ENCODE assay signal across 9 mouse cellular contexts in the genomic region with DNA sequence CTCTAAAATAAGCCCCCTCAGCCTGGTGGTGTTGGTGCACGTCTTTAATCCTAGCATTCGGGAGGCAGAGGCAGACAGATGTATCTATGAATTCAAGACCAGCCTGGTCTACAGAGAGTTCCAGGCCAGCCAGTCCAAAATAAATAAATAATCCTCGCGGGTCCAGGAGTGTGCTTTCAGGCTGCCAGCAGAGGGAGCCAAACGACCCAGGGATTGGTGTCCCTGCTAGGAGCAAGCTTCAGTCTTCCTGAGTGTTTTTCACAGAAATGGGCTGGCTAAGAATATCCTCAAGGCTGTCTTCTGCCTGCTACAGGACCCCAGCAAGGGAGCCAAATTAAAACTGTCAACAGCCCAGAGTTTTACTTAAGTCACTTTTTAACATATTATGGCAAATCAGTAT. TPM values are rescaled to one million over a fixed set of nuclear protein-coding genes. Genes with fewer than 3 reads are reported as not detected.
A peak's percentile ranks its signal among the peaks of the same experiment; 100 is the strongest.
DNase-seq lines count a peak whose midpoint lies in the region; ATAC-seq and TF ChIP-seq lines count a peak whose summit lies in the region.
"Had no signal": no experiment of that assay in that cellular context is flagged by ENCODE, and none has a peak within 500 bp of the region (broad histone marks: within the 10 kb centered on the region; RNA-seq: fewer than 3 reads in every experiment).

No protein-coding gene starts in this region.

- H3K27ac ChIP-seq in heart, embryonic 11.5 days (ENCODE audit: low read depth, low read length), result peak overlapping the region; percentile 62; the same call in 1 of the 2 replicates
- no peak overlapping the region for H3K27ac ChIP-seq in kidney, postnatal 0 days
- H3K27ac ChIP-seq: macrophage had no signal

- H3K9me3 ChIP-seq in E14TG2a.4 (ENCODE audit: low read length), result no peaks in the 10 kb centered on the region
- H3K9me3 ChIP-seq in heart, embryonic 11.5 days (replicated peaks; ENCODE audit: control insufficient read depth, low read length), result no peaks in the 10 kb centered on the region
- H3K9me3 ChIP-seq in kidney, postnatal 0 days (replicated peaks; ENCODE audit: low read length), result no peaks in the 10 kb centered on the region

- H3K9ac ChIP-seq in heart, embryonic 11.5 days (ENCODE audit: low read depth, low read length), result 0 out of 2 replicates have a peak overlapping the region, but pooled peaks have one; percentile 28
- H3K9ac ChIP-seq in kidney, postnatal 0 days (ENCODE audit: low read depth, low read length), result no peak overlapping the region

- peaks cover 100% of the 10 kb centered on the region for H3K36me3 ChIP-seq in E14TG2a.4 (ENCODE audit: insufficient read depth, low read length)
- H3K36me3 ChIP-seq in heart, embryonic 11.5 days (ENCODE audit: control insufficient read depth, insufficient read depth, low read length), result peaks cover 22% of the 10 kb centered on the region
- H3K36me3 ChIP-seq in kidney, postnatal 0 days (ENCODE audit: insufficient read depth, low read length), result peaks cover 4% of the 10 kb centered on the region

- 19% methylated on average over 5 of the region's 5 CpGs for WGBS in heart, embryonic 11.5 days (ENCODE audit: insufficient replicate concordance)
- 15% methylated on average over 5 of the region's 5 CpGs for WGBS in kidney, postnatal 0 days

- peak; percentile 93 for DNase-seq in adrenal gland, postnatal 10 days
- peak; percentile 83 for DNase-seq in embryo, embryonic 11.5 days (ENCODE audit: low read depth, low spot score)
- DNase-seq in kidney, postnatal 0 days (ENCODE audit: low spot score), result peak; percentile 95
- DNase-seq in lung, adult 18-20 months, result peak; percentile 66 to 83
- DNase-seq in ovary, postnatal 14 days (ENCODE audit: low spot score), result peak; percentile 72
- peak; percentile 87 for DNase-seq in urinary bladder, postnatal 14 days (ENCODE audit: low spot score)

- peak; percentile 64 for ATAC-seq in heart, embryonic 11.5 days (replicated peaks; ENCODE audit: insufficient number of reproducible peaks, low FRiP score, low TSS enrichment)
- ATAC-seq in kidney, postnatal 0 days (replicated peaks; ENCODE audit: low FRiP score, low read depth), result peak; percentile 55

- H3K27me3 ChIP-seq in E14TG2a.4 (ENCODE audit: insufficient read depth, low read length), result no peaks in the 10 kb centered on the region
- H3K27me3 ChIP-seq in heart, embryonic 11.5 days (ENCODE audit: control insufficient read depth, insufficient read depth, low read length), result no peaks in the 10 kb centered on the region
- no peaks in the 10 kb centered on the region for H3K27me3 ChIP-seq in kidney, postnatal 0 days (ENCODE audit: insufficient read depth, low read length)

- peak; percentile 96 for TF ChIP-seq CTCF in E14TG2a.4 (conservative IDR thresholded peaks at IDR 0.05; ENCODE audit: low read length)
- TF ChIP-seq CTCF in kidney, postnatal 0 days (IDR thresholded peaks at IDR 0.05; ENCODE audit: low read depth), result peak; percentile 98

- H3K4me1 ChIP-seq in E14TG2a.4 (replicated peaks; ENCODE audit: low read depth, low read length), result peaks cover 65% of the 10 kb centered on the region
- H3K4me1 ChIP-seq in heart, embryonic 11.5 days (ENCODE audit: control insufficient read depth, insufficient read depth, low read length), result peaks cover 8% of the 10 kb centered on the region; the same call in 1 of the 2 replicates
- no peaks in the 10 kb centered on the region for H3K4me1 ChIP-seq in kidney, postnatal 0 days (replicated peaks; ENCODE audit: insufficient read depth, low read length)

- H3K4me3 ChIP-seq in E14TG2a.4 (replicated peaks; ENCODE audit: low read length), result no peak overlapping the region
- no peak overlapping the region for H3K4me3 ChIP-seq in heart, embryonic 11.5 days (ENCODE audit: low read depth, low read length)
- H3K4me3 ChIP-seq in kidney, postnatal 0 days (replicated peaks; ENCODE audit: low read depth, low read length), result no peak overlapping the region

- H3K4me2 ChIP-seq in heart, embryonic 11.5 days, result no peak overlapping the region
- no peak overlapping the region for H3K4me2 ChIP-seq in kidney, postnatal 0 days (ENCODE audit: low read length)

RNA-seq across cellular contexts. Expression of gene Uba7, which starts 11.6 kb away (rescaled TPM):
- total RNA-seq in adrenal gland, postnatal 10 days (2021), result 10 to 100 TPM; 19.0 to 22.5 TPM
- polyA plus RNA-seq in heart, embryonic 11.5 days (2014; fragmentation: Nextera tagmentation; extraction: Ambion mirVana), result 43.9 and 47.8 TPM in 2 replicates
- polyA plus RNA-seq in kidney, postnatal 0 days (2015; fragmentation: Nextera tagmentation; extraction: Ambion mirVana), result 33.2 and 41.6 TPM in 2 replicates

RNA-seq across cellular contexts. Expression of gene Traip, which starts 13.8 kb away (rescaled TPM):
- total RNA-seq in adrenal gland, postnatal 10 days (2021), result 1 to 10 TPM; 5.1 to 7.4 TPM
- 14.5 and 16.7 TPM in 2 replicates for polyA plus RNA-seq in heart, embryonic 11.5 days (2014; fragmentation: Nextera tagmentation; extraction: Ambion mirVana)
- polyA plus RNA-seq in kidney, postnatal 0 days (2015; fragmentation: Nextera tagmentation; extraction: Ambion mirVana), result 10.0 and 10.2 TPM in 2 replicates

RNA-seq across cellular contexts. Expression of gene Gm20661, which starts 19.2 kb away (rescaled TPM):
- under 1 TPM; 0.48 to 0.85 TPM for total RNA-seq in adrenal gland, postnatal 10 days (2021)
- 3.2 and 4.0 TPM in 2 replicates for polyA plus RNA-seq in heart, embryonic 11.5 days (2014; fragmentation: Nextera tagmentation; extraction: Ambion mirVana)
- 1.3 and 2.0 TPM in 2 replicates for polyA plus RNA-seq in kidney, postnatal 0 days (2015; fragmentation: Nextera tagmentation; extraction: Ambion mirVana)

RNA-seq across cellular contexts. Expression of gene Inka1, which starts 22.0 kb away (rescaled TPM):
- 10 to 100 TPM; 18.6 to 18.7 TPM for total RNA-seq in adrenal gland, postnatal 10 days (2021)
- 66.6 and 66.8 TPM in 2 replicates for polyA plus RNA-seq in heart, embryonic 11.5 days (2014; fragmentation: Nextera tagmentation; extraction: Ambion mirVana)
- polyA plus RNA-seq in kidney, postnatal 0 days (2015; fragmentation: Nextera tagmentation; extraction: Ambion mirVana), result 63.8 and 66.8 TPM in 2 replicates

RNA-seq across cellular contexts. Expression of gene Camkv, which starts 28.2 kb away (rescaled TPM):
- 1 to 10 TPM; 1.6 to 2.7 TPM for total RNA-seq in adrenal gland, postnatal 10 days (2021)
- polyA plus RNA-seq in heart, embryonic 11.5 days (2014; fragmentation: Nextera tagmentation; extraction: Ambion mirVana), result 0.46 and 0.70 TPM in 2 replicates
- 0.95 and 1.3 TPM in 2 replicates for polyA plus RNA-seq in kidney, postnatal 0 days (2015; fragmentation: Nextera tagmentation; extraction: Ambion mirVana)
- polyA plus RNA-seq: macrophage had no signal
